Mouse (Mus musculus) activated CD4-positive, CD25-positive, alpha-beta regulatory T cell, adult 4 months (primary cell): ENCODE measurements around the gene Pdia2. TPM values are rescaled to one million over a fixed set of nuclear protein-coding genes. Genes with fewer than 3 reads are reported as not detected.

Experiments used
- ATAC-seq: one replicate; pipeline ENCODE4 v1.8.0; 2017
- polyA plus RNA-seq, 2 experiments: library from polyadenylated mRNA; unstranded; fragments of 100-300 nt; shearing (Covaris generic); gene quantifications; one replicate each; pipeline ENCODE4 v1.2.1; 2017

Pdia2 gene
- not detected for polyA plus RNA-seq

DNA sequence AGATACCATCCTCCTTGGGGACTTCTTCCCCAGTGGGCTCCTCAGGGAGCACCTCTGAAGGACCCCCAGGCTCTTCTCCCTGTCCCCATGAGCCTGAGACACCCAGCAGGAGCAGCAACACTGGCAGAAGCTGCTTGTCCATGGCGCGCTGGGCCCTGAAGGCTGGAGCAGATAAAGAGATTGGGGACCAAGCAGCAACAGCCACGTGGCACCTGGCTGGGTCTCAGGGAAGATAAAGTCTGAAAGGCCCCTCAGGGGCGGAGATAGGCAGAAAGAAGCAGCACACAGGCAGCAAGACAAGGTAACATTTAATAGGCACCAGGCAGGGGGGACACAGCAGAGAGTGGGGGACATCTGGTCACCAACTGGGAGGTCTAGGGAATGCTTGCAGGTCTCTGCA lies at the start of gene Pdia2:
TSS of gene Pdia2 (minus strand) at position 196 of the 400 bp plus-strand sequence.
- no peak for ATAC-seq

DNA sequence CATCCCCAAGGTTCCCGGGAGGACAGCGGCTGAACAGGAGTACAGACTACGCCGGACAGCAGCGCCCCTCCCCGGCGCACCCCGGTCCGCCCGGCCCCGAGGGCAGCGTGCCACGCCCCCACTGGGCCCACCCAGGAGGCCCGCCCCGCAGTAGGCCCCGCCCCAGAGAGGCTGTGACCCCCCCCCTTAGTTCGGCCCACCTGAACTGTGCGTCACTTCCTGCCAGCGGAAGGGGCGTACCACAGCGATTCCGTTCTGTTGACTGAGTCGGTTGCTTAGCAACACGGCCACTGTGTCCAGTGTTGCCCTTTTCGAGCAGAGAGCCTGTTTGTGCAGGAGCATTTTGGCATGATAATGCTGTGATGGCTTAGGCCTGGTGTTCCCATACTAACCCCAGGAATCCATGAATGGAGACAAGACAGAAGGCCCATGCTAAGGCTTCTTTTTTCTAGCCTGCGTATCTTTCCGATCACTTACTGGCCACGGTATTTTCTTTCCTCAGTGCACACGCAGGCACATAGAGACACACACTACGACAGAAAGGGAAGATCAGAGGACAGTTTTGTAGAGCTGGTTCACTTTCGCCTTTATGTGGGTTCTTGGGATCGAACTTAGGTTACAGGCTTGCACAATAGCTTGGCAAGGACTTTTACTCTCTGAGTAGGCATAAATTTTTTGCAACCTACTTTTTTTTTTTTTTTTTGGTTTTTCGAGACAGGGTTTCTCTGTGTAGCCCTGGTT lies 45.4 kb upstream of the Pdia2 start, which contains the start of gene Fam234a:
TSS of gene Fam234a (minus strand) at position 142 of the 741 bp plus-strand sequence.
- ATAC-seq = peak; percentile 84

- peak; percentile 52 for ATAC-seq
Observed at GRCm38 (mm10) chr17:26243471-26244100, 44.7 kb upstream of the Pdia2 start.

DNA sequence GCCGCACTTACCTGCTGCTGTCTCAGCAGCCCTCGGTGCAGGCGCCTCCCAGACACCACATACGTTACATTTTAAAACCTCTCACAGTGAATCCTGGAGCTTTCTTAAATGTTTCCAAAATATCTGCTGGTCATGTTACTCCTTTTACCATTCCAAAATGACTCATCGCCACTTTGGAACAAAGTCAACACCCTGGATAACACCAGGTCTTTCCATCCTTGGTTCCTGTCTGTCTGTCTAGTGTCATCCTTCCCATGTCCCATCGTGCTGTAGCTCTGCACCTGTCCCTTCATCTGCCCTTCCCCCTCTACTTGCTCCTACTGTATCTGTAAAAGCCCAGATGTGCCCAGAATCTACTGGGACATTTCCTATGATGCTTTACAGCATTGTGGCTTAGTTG lies 42.1 kb upstream of the Pdia2 start:
- no peak for ATAC-seq

GRCm38 (mm10) chr17:26240120-26240790 lies 41.4 kb upstream of the Pdia2 start:
- ATAC-seq = no peak

- no peak for ATAC-seq
Observed at GRCm38 (mm10) chr17:26239551-26239950, 40.7 kb upstream of the Pdia2 start.

DNA sequence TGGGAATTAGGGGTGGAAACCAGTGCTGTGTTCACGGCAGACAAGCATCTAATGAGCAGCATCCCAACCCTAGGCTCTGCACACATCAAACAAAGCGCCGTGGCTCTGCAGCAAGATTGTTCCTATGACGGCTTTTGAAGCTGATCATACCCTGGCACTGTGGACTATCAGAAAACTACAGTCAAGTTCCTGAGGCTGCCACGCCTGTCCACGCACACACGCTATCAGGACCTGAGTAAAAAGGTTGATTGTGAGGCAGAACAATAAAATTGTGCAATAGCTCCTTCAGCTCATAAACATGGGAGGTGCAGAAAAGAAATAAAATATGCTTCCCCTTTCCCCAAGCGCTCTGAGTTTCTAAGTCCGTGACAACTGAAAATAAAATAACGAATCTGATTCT lies 38.8 kb upstream of the Pdia2 start:
- no peak for ATAC-seq

DNA sequence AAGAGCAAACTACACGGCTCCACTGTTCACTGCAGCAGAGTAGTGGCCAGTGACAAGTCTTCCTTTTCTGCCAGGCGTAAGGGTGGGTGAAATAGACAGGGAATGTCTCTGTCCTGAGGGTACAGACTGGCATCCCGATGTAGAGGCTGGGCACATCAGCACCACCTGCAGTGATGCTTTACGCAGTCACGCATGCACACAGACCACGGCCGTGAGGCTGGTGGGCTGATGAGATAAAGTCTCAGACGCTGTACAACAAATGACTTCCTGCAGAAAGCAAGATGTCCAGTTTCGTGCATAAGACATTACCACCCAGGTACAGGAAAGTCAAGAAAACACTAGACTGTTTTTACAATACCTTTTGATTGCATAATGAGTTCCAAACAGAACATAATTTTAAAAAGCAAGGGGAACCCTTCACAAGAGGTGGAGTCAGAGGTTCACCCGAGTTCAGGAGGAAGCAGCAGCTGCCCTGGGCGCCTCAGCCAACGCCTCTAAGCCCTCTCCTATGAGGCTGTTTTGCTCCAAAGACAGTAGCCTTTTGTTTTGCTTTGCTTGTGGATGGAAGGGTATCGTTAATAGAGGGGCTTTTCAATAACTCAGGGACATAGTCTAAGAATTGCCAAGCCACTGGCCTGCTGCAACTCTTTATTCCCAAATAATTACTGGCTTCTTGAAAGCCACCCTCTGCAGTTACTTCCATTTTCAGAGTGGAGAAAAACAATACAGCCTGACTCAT lies 36.4 kb upstream of the Pdia2 start:
- no peak for ATAC-seq

- peak; percentile 52 for ATAC-seq
Observed at GRCm38 (mm10) chr17:26234386-26234785, 35.5 kb upstream of the Pdia2 start.

GRCm38 (mm10) chr17:26232863-26233262 lies 34.0 kb upstream of the Pdia2 start:
- ATAC-seq = no peak

- no peak for ATAC-seq
Observed at GRCm38 (mm10) chr17:26231156-26231555, 32.3 kb upstream of the Pdia2 start.

GRCm38 (mm10) chr17:26229776-26230175 lies 30.9 kb upstream of the Pdia2 start:
- ATAC-seq = no peak

GRCm38 (mm10) chr17:26225150-26225549 lies 26.3 kb upstream of the Pdia2 start:
- no peak for ATAC-seq

- ATAC-seq = no peak
Observed at GRCm38 (mm10) chr17:26221508-26221907, 22.6 kb upstream of the Pdia2 start.

GRCm38 (mm10) chr17:26212681-26213080 lies 13.8 kb upstream of the Pdia2 start:
- ATAC-seq = no peak

GRCm38 (mm10) chr17:26212241-26212640 lies 13.4 kb upstream of the Pdia2 start:
- ATAC-seq = no peak

- no peak for ATAC-seq
Observed at GRCm38 (mm10) chr17:26207686-26208085, 8.8 kb upstream of the Pdia2 start, which contains the start of gene Arhgdig. Arhgdig (minus strand) TSS chr17:26207786.

DNA sequence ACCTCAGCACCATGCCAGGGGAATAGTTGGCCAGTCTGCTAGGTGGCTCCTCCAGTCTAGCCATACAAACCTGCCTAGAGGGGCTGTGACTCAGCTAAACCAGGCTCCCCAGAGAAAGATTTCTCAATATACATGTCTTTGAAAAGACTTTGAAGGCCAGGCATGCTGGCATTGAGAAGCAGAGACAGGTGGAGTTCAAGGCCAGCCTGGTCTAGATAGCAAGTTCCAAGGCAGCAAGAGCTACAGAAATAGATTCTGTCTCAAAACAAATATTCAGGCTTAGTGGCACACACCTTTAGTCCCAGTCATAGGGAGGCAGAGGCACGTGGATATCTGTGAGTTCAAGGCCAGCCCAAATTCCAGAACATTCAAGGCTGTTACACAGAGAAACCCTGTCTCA lies 7.5 kb upstream of the Pdia2 start:
- ATAC-seq = no peak

GRCm38 (mm10) chr17:26204766-26205165 lies 5.9 kb upstream of the Pdia2 start:
- no peak for ATAC-seq

DNA sequence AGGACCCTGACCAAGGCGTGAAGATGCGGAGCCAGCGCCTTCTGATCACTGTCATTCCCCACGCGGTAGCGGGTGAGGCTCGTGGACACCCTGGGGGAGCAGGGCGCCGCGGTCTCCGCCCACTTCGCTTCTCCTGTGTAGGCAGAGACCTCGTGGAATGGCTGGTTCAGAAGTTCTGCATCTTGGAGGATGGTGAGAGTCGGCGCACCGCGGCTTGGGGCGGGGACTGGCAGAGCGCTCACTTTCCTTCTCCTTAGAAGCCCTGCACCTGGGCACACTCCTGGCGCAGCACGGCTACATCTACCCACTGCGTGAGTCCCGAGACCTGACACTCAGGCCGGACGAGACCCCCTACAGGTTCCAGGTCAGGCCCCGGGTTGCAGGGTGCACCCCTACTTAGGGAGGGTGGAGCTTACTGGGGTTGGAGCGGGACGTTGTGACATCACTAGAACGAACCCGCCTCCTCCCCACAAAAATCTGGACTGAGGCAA lies 4.5 kb upstream of the Pdia2 start:
- peak; percentile 46 for ATAC-seq

GRCm38 (mm10) chr17:26202737-26203136 lies 3.9 kb upstream of the Pdia2 start, which contains the start of gene Rgs11:
Rgs11 (plus strand) TSS chr17:26202951.
- ATAC-seq = no peak

GRCm38 (mm10) chr17:26201998-26202397 lies 3.1 kb upstream of the Pdia2 start:
- ATAC-seq = no peak
